Mouse (Mus musculus): ENCODE results near the gene Tacstd2. TPM values are rescaled to one million over a fixed set of nuclear protein-coding genes. Genes with fewer than 3 reads are reported as not detected.

Tacstd2 gene
- polyA plus RNA-seq (2015; fragmentation: Nextera tagmentation; extraction: Ambion mirVana), result 0.73 and 5.6 TPM in 2 replicates

DNA sequence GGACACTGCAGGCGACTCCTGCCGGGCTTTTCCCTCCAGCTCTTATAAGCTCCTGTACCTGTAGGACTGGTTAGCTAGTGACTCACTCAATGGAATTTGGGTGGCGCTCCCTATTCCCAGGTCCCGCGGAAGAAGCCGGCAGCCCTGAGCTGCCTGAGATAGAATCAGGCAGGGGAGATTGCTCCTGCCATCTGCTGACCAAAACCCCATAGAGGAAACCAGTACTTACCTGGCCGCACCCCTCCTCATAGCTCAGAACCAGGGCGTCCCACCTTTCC lies at the start of gene Tacstd2:
TSS of gene Tacstd2 (minus strand) at position 20 of the 278 bp plus-strand sequence.
- no peak within 1 kb of the TSS for H3K27ac ChIP-seq (replicated peaks)
- H3K4me1 ChIP-seq, result peaks cover 27% of the 10 kb centered on the region
- no peaks in the 10 kb centered on the region for H3K9me3 ChIP-seq (replicated peaks)
- H3K4me3 ChIP-seq (replicated peaks), result peak within 1 kb of the TSS; percentile 54
- peak; percentile 49; the same call in 1 of the 2 replicates for ATAC-seq (ENCODE audit: low FRiP score)
- H3K4me2 ChIP-seq, result peak within 1 kb of the TSS; percentile 93
- 8% methylated on average over 8 of the region's 8 CpGs for WGBS
- H3K36me3 ChIP-seq, result no peaks in the 10 kb centered on the region
- H3K9ac ChIP-seq (replicated peaks), result peak within 1 kb of the TSS; percentile 47
- H3K27me3 ChIP-seq (replicated peaks), result peaks cover 60% of the 10 kb centered on the region

DNA sequence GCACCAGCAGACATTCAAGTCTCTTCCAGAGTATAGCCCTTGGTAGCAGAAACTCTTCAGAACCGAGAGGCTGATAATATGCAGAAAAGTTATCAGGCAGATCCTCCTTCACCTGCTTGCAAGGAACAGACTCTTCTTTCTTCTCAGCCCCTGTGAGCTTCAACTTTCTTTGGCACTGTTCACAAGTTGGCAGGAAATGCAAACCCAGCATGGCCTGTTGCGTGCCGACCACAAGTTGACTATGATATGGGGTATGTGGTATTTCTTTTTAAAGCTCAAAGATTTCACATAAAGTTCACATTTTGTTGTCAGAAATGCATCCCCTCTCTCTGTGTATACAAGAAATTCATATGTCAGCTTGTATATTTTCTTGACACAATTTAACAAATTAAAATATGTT lies 30.7 kb upstream of the Tacstd2 start:
- no peak overlapping the region for H3K9ac ChIP-seq (replicated peaks)
- H3K27me3 ChIP-seq (replicated peaks), result no peaks in the 10 kb centered on the region
- H3K9me3 ChIP-seq (replicated peaks), result no peaks in the 10 kb centered on the region
- H3K4me1 ChIP-seq, result no peaks in the 10 kb centered on the region
- ATAC-seq (ENCODE audit: low FRiP score), result no peak
- no peak overlapping the region for H3K4me3 ChIP-seq (replicated peaks)
- 94% methylated on average over 3 of the region's 3 CpGs for WGBS
- no peaks in the 10 kb centered on the region for H3K36me3 ChIP-seq
- no peak overlapping the region for H3K27ac ChIP-seq (replicated peaks)
- no peak overlapping the region for H3K4me2 ChIP-seq

DNA sequence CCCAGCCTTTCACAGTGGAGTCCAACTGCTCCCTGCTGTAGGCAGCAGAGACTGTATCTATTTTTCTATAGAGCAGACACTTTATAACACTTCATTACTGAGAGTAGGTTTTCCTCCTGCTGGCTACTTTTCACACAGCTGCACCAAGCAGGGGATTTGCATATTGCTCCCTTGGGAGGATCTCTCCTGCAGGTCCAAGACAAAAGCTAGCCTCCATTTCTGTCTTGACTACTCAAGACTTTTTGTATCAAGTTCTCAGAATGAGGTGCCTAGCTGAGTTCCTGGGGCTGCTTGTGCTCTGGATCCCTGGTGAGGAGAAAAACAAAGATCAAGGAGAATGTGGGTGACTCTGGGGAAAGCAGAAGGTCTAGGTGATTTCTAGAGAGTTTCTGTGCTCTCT lies 19.8 kb upstream of the Tacstd2 start:
- Histone ChIP-seq H3K36me3 (no peaks in the 10 kb centered on the region), H3K27me3 (replicated peaks) (no peaks in the 10 kb centered on the region), H3K27ac (replicated peaks) (no peak overlapping the region), H3K9me3 (replicated peaks) (no peaks in the 10 kb centered on the region), H3K4me3 (replicated peaks) (no peak overlapping the region), H3K9ac (replicated peaks) (no peak overlapping the region), H3K4me2 (no peak overlapping the region), H3K4me1 (no peaks in the 10 kb centered on the region)
- ATAC-seq (ENCODE audit: low FRiP score), result no peak

DNA sequence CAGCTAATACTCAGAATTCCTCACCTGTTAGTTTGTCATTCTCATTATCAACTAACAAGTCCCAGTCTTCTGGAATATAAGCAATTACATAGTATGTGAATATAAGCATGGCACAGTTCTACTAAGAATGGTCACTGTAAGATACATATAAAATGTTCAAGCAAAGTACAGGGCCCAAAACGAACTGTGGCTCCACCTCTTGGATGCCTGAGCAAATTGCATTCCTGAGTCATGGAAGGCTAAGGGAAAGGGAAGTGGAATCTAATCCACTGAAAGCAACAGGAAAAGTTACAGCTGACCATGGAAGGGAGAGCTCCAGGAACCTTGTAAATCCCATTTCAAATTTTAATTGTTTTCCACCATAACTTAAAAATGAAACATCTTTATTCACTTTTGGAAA lies 14.0 kb upstream of the Tacstd2 start:
- ATAC-seq (ENCODE audit: low FRiP score), result no peak
- no peaks in the 10 kb centered on the region for H3K36me3 ChIP-seq
- H3K9ac ChIP-seq (replicated peaks), result no peak overlapping the region
- H3K4me1 ChIP-seq, result no peaks in the 10 kb centered on the region
- 15% methylated on average over 1 of the region's 1 CpGs for WGBS
- H3K27me3 ChIP-seq (replicated peaks), result no peaks in the 10 kb centered on the region
- no peak overlapping the region for H3K27ac ChIP-seq (replicated peaks)
- H3K4me2 ChIP-seq, result no peak overlapping the region
- no peaks in the 10 kb centered on the region for H3K9me3 ChIP-seq (replicated peaks)
- H3K4me3 ChIP-seq (replicated peaks), result no peak overlapping the region

DNA sequence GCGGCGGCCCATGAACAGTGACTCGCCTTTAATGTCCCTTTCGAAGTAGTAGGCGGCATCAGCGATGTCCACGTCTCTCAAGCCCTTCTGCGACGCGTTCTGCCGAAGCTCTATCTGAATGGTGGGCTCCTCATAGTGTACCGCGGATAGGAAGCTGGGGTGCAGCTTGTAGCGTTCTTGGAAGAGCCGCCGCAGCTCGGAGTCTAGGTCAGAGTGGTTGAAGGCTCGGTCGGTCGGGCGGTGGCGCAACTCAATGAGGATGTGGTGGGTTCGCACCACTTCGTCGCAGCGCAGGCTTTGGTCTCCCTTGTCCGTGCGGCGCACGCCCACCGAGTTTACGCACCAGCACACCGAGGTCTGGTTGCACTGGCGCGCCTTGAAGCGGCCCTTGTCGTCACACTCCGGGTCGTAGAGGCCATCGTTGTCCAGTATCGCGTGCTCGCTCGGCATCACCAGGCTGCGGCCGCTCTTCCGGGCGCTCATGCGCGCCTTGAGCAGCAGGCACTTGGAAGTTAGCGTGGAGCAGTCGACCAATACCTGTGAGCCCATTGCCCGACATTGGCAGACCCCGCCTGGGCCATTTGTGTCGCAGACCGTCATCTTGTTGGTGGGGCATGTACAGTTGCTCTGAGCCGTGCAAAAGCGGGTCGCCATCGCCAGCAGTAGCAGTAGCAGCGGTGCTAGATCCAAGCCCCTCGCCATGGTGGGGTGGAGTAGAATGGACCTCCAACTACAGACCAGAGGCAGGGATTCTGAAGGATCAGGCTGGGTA lies 405 bp downstream of the Tacstd2 start:
- Histone ChIP-seq H3K36me3 (no peaks in the 10 kb centered on the region), H3K27ac (replicated peaks) (no peak overlapping the region), H3K4me1 (peaks cover 27% of the 10 kb centered on the region), H3K9ac (replicated peaks) (peak overlapping the region; percentile 47), H3K4me3 (replicated peaks) (peak overlapping the region; percentile 54), H3K4me2 (peak overlapping the region; percentile 93), H3K9me3 (replicated peaks) (no peaks in the 10 kb centered on the region), H3K27me3 (replicated peaks) (peaks cover 61% of the 10 kb centered on the region)
- 1% methylated on average over 61 of the region's 62 CpGs for WGBS
- peak; percentile 89 for ATAC-seq (ENCODE audit: low FRiP score)

DNA sequence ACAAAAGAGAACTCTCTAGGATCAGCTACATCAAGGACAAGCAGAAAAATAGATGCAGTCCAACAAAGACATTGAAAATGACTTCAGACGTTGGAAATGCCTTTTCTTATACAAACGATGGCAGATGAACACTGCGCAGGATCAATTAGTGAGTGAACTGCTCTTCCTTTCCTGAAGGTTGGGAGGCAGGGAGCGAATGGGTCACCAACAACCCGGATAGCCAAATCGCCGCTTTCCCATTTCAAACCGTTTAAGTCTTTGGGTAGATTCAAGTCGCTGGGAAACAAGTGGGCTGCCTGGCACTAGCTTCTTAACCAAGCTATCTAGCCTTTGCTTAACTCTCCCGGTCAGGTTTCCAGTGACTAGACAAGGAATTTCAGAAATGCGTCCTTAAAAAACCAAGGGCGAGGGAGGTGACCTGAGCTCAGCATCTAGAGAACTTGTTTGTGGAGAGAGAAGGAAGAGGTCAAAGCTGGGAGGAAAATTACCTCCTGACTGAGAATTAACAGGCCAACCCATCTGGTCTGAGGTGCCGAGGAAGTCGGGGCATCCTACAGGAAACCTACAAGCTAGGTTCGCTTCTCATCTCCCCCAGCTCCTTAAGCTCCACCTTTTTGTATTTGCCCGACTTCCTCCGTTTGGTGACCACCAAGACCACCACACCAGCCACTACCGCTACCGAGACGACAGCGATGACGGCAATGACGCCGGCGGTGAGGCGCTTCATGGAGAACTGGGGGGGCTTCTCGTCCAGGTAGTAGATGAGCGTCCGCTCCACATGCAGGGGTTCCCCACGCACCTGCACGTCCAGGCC lies 1.2 kb downstream of the Tacstd2 start:
- H3K27me3 ChIP-seq (replicated peaks), result peaks cover 61% of the 10 kb centered on the region
- no peak; the same call in 1 of the 2 replicates for ATAC-seq (ENCODE audit: low FRiP score)

DNA sequence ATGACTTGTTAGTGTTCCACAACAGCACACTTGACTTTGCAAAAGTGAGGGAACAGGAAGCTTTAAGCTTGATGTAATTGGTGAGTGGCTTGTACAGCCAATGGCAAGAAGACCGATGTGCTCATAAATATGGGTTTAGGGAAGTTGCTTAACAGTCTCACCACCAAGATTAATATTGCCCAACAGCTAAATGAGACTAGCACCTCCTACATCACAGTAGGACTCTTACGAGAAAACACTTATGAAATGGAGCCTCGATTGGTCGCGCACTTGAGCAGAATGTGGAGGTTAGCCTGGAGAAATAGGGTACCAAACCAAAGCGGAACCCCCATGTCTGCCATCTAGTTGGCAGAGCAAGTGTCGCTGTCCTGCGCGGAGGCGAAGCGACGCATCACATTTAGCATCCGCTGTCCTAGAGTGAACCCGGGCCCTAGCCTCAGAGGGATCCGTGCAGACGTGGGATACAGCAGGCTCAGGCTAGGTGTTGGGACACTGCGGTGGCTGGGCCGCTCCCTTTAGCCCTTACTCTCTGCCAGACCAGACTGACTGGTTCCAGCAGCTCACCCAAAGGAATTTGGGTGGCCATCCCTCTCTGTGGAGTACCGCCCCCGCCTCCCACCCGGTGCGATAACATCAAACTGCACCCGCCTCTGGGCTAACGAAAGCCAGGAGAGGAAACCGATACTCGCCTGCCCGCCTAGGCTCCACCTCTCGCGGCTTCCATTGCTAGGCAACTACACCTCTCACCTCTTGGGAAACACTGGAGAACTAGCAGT lies 2.7 kb downstream of the Tacstd2 start:
- H3K4me3 ChIP-seq (replicated peaks), result peak overlapping the region; percentile 28

More for the DNA sequence above, 1.2 kb downstream of the Tacstd2 start:
- Histone ChIP-seq H3K4me1 (peaks cover 27% of the 10 kb centered on the region), H3K4me2 (peak overlapping the region; percentile 93), H3K27ac (replicated peaks) (no peak overlapping the region), H3K36me3 (no peaks in the 10 kb centered on the region), H3K9me3 (replicated peaks) (no peaks in the 10 kb centered on the region), H3K4me3 (replicated peaks) (peak overlapping the region; percentile 54), H3K9ac (replicated peaks) (peak overlapping the region; percentile 47)
- WGBS, result 7% methylated on average over 31 of the region's 31 CpGs

DNA sequence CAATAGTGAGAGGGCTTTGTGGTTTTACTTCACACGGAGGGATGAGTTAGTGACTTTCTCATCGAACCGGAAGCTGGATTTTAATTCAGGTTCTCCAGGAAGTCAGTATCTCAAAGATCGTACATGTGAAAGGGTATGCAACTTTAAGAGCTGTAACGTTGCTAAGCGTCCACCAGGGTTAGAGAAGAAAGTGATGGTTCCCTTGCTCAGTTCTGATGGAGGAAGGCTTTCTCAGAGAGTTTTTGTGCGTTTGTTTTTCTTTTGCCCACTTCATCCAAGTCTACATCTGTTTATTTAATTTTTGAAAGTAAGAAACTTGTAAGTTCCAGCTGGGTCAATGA lies 3.8 kb downstream of the Tacstd2 start:
- Histone ChIP-seq H3K36me3 (no peaks in the 10 kb centered on the region), H3K4me1 (peaks cover 27% of the 10 kb centered on the region), H3K9me3 (replicated peaks) (no peaks in the 10 kb centered on the region), H3K4me3 (replicated peaks) (no peak overlapping the region), H3K4me2 (no peak overlapping the region), H3K9ac (replicated peaks) (no peak overlapping the region), H3K27me3 (replicated peaks) (peaks cover 58% of the 10 kb centered on the region), H3K27ac (replicated peaks) (no peak overlapping the region)
- WGBS, result 74% methylated on average over 7 of the region's 7 CpGs
- no peak for ATAC-seq (ENCODE audit: low FRiP score)

More for the DNA sequence above, 2.7 kb downstream of the Tacstd2 start:
- H3K4me1 ChIP-seq, result peaks cover 27% of the 10 kb centered on the region
- H3K4me2 ChIP-seq, result peak overlapping the region; percentile 52
- no peak overlapping the region for H3K27ac ChIP-seq (replicated peaks)
- H3K36me3 ChIP-seq, result no peaks in the 10 kb centered on the region
- H3K9me3 ChIP-seq (replicated peaks), result no peaks in the 10 kb centered on the region
- WGBS, result 8% methylated on average over 29 of the region's 29 CpGs
- H3K9ac ChIP-seq (replicated peaks), result no peak overlapping the region
- peak; percentile 26; the same call in 1 of the 2 replicates for ATAC-seq (ENCODE audit: low FRiP score)
- peaks cover 61% of the 10 kb centered on the region for H3K27me3 ChIP-seq (replicated peaks)

DNA sequence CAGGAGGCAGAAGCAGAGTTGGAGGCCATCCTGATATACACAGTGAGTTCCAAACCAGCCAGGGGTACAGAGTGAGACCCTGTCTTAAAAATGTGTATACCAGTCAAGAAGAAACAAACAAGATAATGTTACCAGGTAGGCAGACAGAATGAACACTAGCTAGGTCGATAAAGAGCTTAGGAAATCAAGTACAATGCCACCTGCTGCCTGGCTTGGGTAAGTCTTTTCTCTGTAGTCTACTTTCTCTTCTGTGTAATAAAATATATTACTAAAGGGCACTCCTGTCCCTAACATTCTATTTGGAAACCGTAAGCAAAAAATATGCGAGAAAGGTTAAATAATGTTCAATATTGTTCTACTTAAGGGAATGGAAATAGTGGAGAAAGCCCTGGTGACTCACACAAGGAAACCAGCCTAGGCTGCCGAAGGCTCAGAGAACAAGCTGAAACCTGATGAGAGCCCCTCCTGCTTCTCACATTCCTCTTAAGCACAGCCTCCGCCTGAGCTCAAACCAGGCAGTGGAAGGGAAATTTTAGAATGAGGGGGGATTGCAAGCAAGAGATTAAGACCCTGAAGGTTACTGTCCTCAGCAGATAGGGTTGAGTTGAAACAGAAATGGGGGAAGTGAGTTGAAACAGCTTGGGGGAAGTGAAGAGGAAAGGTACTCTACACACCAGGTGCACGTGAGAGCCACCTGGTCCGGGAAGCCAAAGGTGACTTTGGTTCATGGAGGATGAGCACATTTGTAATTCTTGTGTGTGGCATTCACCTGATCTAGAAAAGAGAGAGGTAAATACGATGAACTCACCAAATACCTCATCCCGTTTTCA lies 4.4 kb downstream of the Tacstd2 start:
- H3K9ac ChIP-seq (replicated peaks), result no peak overlapping the region
- H3K4me3 ChIP-seq (replicated peaks), result no peak overlapping the region
- H3K36me3 ChIP-seq, result no peaks in the 10 kb centered on the region
- WGBS, result 72% methylated on average over 9 of the region's 9 CpGs
- H3K4me1 ChIP-seq, result peaks cover 27% of the 10 kb centered on the region
- no peak overlapping the region for H3K27ac ChIP-seq (replicated peaks)
- no peak overlapping the region for H3K4me2 ChIP-seq
- H3K27me3 ChIP-seq (replicated peaks), result peaks cover 52% of the 10 kb centered on the region
- no peak for ATAC-seq (ENCODE audit: low FRiP score)
- no peaks in the 10 kb centered on the region for H3K9me3 ChIP-seq (replicated peaks)

DNA sequence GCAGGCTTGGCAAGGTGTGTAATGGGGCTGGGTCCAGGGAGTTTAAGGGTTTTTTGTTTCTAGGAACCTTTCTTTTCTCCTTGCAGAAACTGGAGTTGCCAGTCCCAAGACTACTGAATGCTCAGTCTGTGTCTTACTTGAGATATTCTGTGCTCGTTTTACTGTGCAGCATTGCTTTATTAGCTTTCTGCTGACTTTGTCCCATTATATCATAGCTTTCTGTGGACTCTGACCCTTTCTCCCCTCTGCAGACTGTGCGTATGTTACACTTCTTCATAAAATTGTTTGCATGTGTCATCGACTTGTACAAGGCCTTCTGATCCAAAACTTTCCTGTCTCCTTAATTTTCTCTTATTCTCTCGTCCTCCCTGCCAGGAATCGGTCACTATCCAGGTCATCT lies 9.2 kb downstream of the Tacstd2 start:
- Histone ChIP-seq H3K9me3 (replicated peaks) (no peaks in the 10 kb centered on the region), H3K4me1 (no peaks in the 10 kb centered on the region), H3K27me3 (replicated peaks) (peaks cover 6% of the 10 kb centered on the region), H3K9ac (replicated peaks) (no peak overlapping the region), H3K27ac (replicated peaks) (no peak overlapping the region), H3K4me2 (no peak overlapping the region), H3K36me3 (no peaks in the 10 kb centered on the region), H3K4me3 (replicated peaks) (no peak overlapping the region)
- 90% methylated on average over 5 of the region's 5 CpGs for WGBS
- ATAC-seq (ENCODE audit: low FRiP score), result no peak

DNA sequence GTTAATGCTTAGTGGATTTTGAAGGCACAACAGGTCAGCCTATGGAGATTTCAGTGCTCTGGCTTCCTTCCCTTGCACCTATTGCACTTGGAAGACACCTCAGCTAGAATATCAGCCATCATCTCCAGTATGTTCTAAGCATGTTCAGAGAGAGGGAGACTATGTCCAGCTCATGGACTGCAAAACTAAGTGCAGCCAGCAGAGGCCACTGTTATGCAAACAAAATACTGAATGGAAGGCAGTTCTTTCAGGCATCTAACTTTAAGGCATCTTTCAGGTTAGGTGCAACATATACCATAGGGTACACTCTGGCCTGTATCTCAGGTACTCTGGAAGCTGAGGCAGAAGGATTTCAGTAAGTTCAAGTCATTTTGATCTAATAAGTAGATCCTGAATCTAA lies 24.8 kb downstream of the Tacstd2 start:
- no peak overlapping the region for H3K4me3 ChIP-seq (replicated peaks)
- no peak overlapping the region for H3K9ac ChIP-seq (replicated peaks)
- H3K36me3 ChIP-seq, result no peaks in the 10 kb centered on the region
- H3K9me3 ChIP-seq (replicated peaks), result no peaks in the 10 kb centered on the region
- H3K27me3 ChIP-seq (replicated peaks), result no peaks in the 10 kb centered on the region
- no peak overlapping the region for H3K4me2 ChIP-seq
- ATAC-seq (ENCODE audit: low FRiP score), result no peak
- H3K27ac ChIP-seq (replicated peaks), result no peak overlapping the region
- H3K4me1 ChIP-seq, result no peaks in the 10 kb centered on the region

Measured in neural tube, embryonic 15.5 days (tissue).